Mouse (Mus musculus) CD8-positive naive resting alpha-beta T cell, adult 57 days (primary cell): ENCODE measurements around the gene Gm21800. TPM values are rescaled to one million over a fixed set of nuclear protein-coding genes. Genes with fewer than 3 reads are reported as not detected.

Experiments used
- total RNA-seq: library from RNA; stranded (reverse); gene quantifications from one replicate; pipeline ENCODE4 v1.2.4, GENCODE M21; 2023

Gm21800 gene
- total RNA-seq, result not detected

DNA sequence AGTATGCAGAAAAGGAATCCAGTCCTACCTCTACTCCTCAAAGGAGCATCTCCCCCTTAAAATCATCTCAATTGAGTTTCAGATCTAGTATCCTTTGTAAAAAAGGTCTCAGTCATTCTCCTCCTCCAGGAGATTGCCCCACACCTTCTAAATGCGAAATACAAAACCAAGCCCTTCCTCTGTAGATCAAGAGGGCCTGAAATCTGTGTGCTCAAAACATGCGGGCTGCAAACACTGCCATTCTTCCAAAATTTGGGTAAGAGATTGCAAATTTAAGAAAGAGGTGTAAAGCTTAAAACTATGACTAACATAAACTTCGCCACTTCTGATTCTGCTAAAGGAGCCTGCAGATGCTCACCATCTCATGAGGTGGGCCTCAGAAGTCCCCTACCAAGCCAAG lies at the start of gene Gm21800:
Gm21800 (plus strand) TSS at position 301 of the 400 bp plus-strand sequence.

